Mouse (Mus musculus): Measurements from ENCODE around the gene Gstm1. TPM values are rescaled to one million over a fixed set of nuclear protein-coding genes. Genes with fewer than 3 reads are reported as not detected.

The Gstm1 gene
- polyA plus RNA-seq, 1 experiment from 2014 or later: 892 TPM

GRCm38 (mm10) chr3:107965592-107965991 is 52.2 kb downstream of the Gstm1 start:
- WGBS: 67% methylated on average over 1 of the region's 1 CpGs
- ATAC-seq (ENCODE audit: low FRiP score, low TSS enrichment): no peak
- no peaks in the 10 kb centered on the region for H3K9me3 ChIP-seq (ENCODE audit: control insufficient read depth, low read length)
- no peak overlapping the region for H3K4me3 ChIP-seq (ENCODE audit: low read depth, low read length)
- no peak overlapping the region for H3K9ac ChIP-seq (ENCODE audit: low read length)
- no peaks in the 10 kb centered on the region for H3K27me3 ChIP-seq (ENCODE audit: control insufficient read depth, insufficient read depth, low read length)
- H3K4me1 ChIP-seq (replicated peaks; ENCODE audit: control insufficient read depth, insufficient read depth): no peaks in the 10 kb centered on the region
- no peak overlapping the region for H3K27ac ChIP-seq (replicated peaks)
- no peak for DNase-seq (ENCODE audit: low spot score)
- H3K4me2 ChIP-seq (replicated peaks; ENCODE audit: low read depth): no peak overlapping the region
- TF ChIP-seq CTCF (IDR thresholded peaks at IDR 0.05; ENCODE audit: low read depth) (no peak), EP300 (optimal IDR thresholded peaks at IDR 0.05) (no peak)
- H3K36me3 ChIP-seq (ENCODE audit: control insufficient read depth, insufficient read depth, low read length): no peaks in the 10 kb centered on the region

DNA sequence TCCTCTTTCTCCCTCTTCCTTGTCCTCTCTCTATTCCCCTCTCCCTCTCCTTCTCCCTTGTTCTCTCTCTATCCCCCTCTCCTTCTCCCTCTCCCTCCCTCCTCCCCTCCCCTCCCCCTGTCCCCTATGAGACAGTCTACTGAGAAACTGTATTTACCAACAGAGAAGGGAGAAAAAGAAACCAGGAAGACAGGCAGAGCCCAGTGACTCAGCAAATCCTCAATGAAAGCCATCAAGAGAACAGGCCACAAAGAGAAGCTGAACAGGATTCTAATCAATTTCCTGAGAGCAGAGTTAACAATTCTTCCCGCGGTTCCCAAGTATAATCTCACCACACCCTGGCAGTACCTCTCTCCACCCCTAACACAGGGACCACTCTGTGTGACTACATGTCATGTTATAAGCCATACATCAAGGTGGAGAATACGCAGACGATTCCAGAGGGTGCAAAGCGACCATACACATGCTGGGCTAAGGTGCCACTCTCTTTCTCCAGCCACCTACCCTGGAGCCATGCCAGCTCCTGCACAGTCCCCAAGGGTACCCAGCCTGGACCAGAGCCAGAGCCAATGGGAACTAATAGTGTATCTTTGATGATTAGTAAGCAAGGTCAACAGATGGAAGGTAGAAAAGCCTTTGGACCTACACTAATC is 53.0 kb downstream of the Gstm1 start:
- Histone ChIP-seq H3K9ac (ENCODE audit: low read length) (no peak overlapping the region), H3K27me3 (ENCODE audit: control insufficient read depth, insufficient read depth, low read length) (no peaks in the 10 kb centered on the region), H3K4me2 (replicated peaks; ENCODE audit: low read depth) (no peak overlapping the region), H3K4me1 (replicated peaks; ENCODE audit: control insufficient read depth, insufficient read depth) (no peaks in the 10 kb centered on the region), H3K9me3 (ENCODE audit: control insufficient read depth, low read length) (no peaks in the 10 kb centered on the region), H3K4me3 (ENCODE audit: low read depth, low read length) (no peak overlapping the region), H3K27ac (replicated peaks) (peak overlapping the region; percentile 85), H3K36me3 (ENCODE audit: control insufficient read depth, insufficient read depth, low read length) (no peaks in the 10 kb centered on the region)
- DNase-seq (ENCODE audit: low spot score) (peak; percentile 65), ATAC-seq (ENCODE audit: low FRiP score, low TSS enrichment) (peak; percentile 56)
- WGBS: 39% methylated on average over 5 of the region's 5 CpGs
- TF ChIP-seq CTCF (IDR thresholded peaks at IDR 0.05; ENCODE audit: low read depth) (no peak), EP300 (optimal IDR thresholded peaks at IDR 0.05) (no peak)

DNA sequence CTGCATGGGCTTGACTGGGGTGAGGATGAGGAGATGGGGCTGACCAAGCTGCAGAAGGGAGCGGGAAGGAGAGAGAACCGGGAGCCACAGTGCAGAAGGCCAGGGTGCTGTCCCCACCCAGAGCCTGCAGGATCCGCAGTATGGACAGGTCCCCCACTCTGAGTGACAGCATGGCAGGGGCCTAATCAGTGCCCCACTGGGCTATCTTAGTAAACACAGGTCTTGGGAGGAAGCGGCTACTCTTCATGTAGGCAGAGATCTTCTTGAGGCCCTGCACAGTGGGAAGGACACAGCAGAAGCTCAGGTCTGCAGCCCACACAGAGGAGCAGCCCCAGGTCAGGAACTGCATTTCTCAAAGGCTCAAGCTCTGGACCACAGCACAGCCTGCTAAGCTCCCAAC is 53.7 kb downstream of the Gstm1 start:
- Histone ChIP-seq H3K36me3 (ENCODE audit: control insufficient read depth, insufficient read depth, low read length) (no peaks in the 10 kb centered on the region), H3K27me3 (ENCODE audit: control insufficient read depth, insufficient read depth, low read length) (no peaks in the 10 kb centered on the region), H3K27ac (replicated peaks) (peak overlapping the region; percentile 85), H3K4me2 (replicated peaks; ENCODE audit: low read depth) (no peak overlapping the region), H3K4me3 (ENCODE audit: low read depth, low read length) (no peak overlapping the region), H3K4me1 (replicated peaks; ENCODE audit: control insufficient read depth, insufficient read depth) (no peaks in the 10 kb centered on the region), H3K9ac (ENCODE audit: low read length) (no peak overlapping the region), H3K9me3 (ENCODE audit: control insufficient read depth, low read length) (no peaks in the 10 kb centered on the region)
- 81% methylated on average over 4 of the region's 4 CpGs for WGBS
- TF ChIP-seq EP300 (optimal IDR thresholded peaks at IDR 0.05) (no peak), CTCF (IDR thresholded peaks at IDR 0.05; ENCODE audit: low read depth) (no peak)
- DNase-seq (ENCODE audit: low spot score): no peak
- no peak for ATAC-seq (ENCODE audit: low FRiP score, low TSS enrichment)

Other genes with a start within 250 kb of the Gstm1 start
- 29.2 and 29.8 TPM in 2 replicates for gene Eps8l3, start 140.7 kb downstream of the Gstm1 start, polyA plus RNA-seq (2015; fragmentation: Nextera tagmentation; extraction: Ambion mirVana)
- 249 and 273 TPM in 2 replicates for gene Gstm5, start 122.2 kb downstream of the Gstm1 start, polyA plus RNA-seq (2015; fragmentation: Nextera tagmentation; extraction: Ambion mirVana)
- gene Gstm7, start 86.2 kb downstream of the Gstm1 start, polyA plus RNA-seq (2015; fragmentation: Nextera tagmentation; extraction: Ambion mirVana): 12.4 and 15.9 TPM in 2 replicates
- gene Gstm6, start 74.2 kb downstream of the Gstm1 start, polyA plus RNA-seq (2015; fragmentation: Nextera tagmentation; extraction: Ambion mirVana): 13.7 and 15.8 TPM in 2 replicates
- gene Gstm3, start 48.7 kb downstream of the Gstm1 start, polyA plus RNA-seq (2015; fragmentation: Nextera tagmentation; extraction: Ambion mirVana): 53.8 and 54.0 TPM in 2 replicates
- 189 and 195 TPM in 2 replicates for gene Gstm2, start 31.5 kb downstream of the Gstm1 start, polyA plus RNA-seq (2015; fragmentation: Nextera tagmentation; extraction: Ambion mirVana)
- gene Gstm4, start 26.9 kb upstream of the Gstm1 start, polyA plus RNA-seq (2015; fragmentation: Nextera tagmentation; extraction: Ambion mirVana): 19.4 and 19.6 TPM in 2 replicates
- gene Ampd2, start 68.7 kb upstream of the Gstm1 start, polyA plus RNA-seq (2015; fragmentation: Nextera tagmentation; extraction: Ambion mirVana): 20.2 and 20.7 TPM in 2 replicates
- 0.59 and 0.71 TPM in 2 replicates for gene Gnat2, start 74.8 kb upstream of the Gstm1 start, polyA plus RNA-seq (2015; fragmentation: Nextera tagmentation; extraction: Ambion mirVana)
- 107 and 112 TPM in 2 replicates for gene Gnai3, start 128.2 kb upstream of the Gstm1 start, polyA plus RNA-seq (2015; fragmentation: Nextera tagmentation; extraction: Ambion mirVana)
- gene Gpr61, start 136.9 kb upstream of the Gstm1 start, polyA plus RNA-seq (2015; fragmentation: Nextera tagmentation; extraction: Ambion mirVana): 0.11 TPM in 2 replicates
- gene Amigo1, start 168.4 kb upstream of the Gstm1 start, polyA plus RNA-seq (2015; fragmentation: Nextera tagmentation; extraction: Ambion mirVana): 3.0 and 3.5 TPM in 2 replicates
- gene Cyb561d1, start 183.2 kb upstream of the Gstm1 start, polyA plus RNA-seq (2015; fragmentation: Nextera tagmentation; extraction: Ambion mirVana): 5.5 TPM in 2 replicates
- 4.3 and 4.8 TPM in 2 replicates for gene Atxn7l2, start 193.0 kb upstream of the Gstm1 start, polyA plus RNA-seq (2015; fragmentation: Nextera tagmentation; extraction: Ambion mirVana)
- gene Sypl2, start 208.7 kb upstream of the Gstm1 start, polyA plus RNA-seq (2015; fragmentation: Nextera tagmentation; extraction: Ambion mirVana): 0.04 and 0.05 TPM in 2 replicates
- 159 and 166 TPM in 2 replicates for gene Psma5, start 239.0 kb upstream of the Gstm1 start, polyA plus RNA-seq (2015; fragmentation: Nextera tagmentation; extraction: Ambion mirVana)